Mouse (Mus musculus): ENCODE results near the gene Slc12a8.
A peak's percentile ranks its signal among the peaks of the same experiment; 100 is the strongest.

Gene Slc12a8

DNA sequence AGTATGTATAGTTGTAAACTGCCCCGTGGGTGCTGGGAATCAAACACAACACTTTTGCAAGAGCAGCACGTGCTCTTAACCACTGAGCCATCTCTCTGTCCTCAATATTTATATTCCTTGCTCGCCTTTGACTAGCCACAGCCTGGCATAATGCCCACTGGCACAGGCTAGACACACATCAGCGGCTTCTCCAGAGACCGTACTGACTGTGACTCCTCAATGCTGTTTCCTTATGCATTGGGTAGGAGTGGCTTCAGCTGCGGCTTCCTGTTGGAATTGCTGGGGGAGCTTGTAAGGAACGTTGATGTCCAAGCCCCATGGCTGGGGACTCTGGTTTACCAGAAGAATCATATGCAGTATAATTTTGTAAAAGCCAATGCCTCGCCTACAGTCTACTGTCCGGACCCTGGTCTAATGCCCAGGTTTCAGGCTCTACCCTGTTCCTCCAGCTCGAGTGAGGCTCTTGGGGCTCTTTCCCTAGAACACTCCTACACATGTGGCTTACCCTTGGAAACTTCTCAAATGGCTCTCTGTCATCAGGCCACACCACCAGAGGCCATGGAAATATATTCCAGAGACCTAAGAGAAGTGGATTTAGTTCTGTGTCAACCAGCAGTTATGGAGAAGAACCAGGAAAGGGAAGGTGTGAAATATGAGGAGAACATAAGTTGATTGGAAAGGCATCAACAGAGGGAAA lies 158.2 kb downstream of the Slc12a8 start:
- no peak for DNase-seq (ENCODE audit: inconsistent ontology term)

DNA sequence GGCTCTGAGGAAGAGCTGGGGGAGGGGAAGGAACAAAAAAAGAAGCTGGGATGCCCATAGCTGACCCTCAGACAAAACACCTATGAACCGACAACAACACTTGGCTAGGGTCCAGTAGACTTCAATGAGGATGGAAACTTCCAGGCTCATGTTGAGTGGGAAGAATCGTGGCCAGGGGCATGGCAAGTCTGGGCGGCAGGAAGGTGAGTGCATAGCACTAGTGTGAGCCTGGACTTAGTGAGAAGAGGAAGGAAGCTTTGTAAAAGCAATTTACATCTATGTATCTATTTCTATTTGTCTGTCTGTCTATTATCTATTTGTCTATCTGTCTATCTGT lies 158.7 kb downstream of the Slc12a8 start:
- no peak for DNase-seq (ENCODE audit: inconsistent ontology term)

DNA sequence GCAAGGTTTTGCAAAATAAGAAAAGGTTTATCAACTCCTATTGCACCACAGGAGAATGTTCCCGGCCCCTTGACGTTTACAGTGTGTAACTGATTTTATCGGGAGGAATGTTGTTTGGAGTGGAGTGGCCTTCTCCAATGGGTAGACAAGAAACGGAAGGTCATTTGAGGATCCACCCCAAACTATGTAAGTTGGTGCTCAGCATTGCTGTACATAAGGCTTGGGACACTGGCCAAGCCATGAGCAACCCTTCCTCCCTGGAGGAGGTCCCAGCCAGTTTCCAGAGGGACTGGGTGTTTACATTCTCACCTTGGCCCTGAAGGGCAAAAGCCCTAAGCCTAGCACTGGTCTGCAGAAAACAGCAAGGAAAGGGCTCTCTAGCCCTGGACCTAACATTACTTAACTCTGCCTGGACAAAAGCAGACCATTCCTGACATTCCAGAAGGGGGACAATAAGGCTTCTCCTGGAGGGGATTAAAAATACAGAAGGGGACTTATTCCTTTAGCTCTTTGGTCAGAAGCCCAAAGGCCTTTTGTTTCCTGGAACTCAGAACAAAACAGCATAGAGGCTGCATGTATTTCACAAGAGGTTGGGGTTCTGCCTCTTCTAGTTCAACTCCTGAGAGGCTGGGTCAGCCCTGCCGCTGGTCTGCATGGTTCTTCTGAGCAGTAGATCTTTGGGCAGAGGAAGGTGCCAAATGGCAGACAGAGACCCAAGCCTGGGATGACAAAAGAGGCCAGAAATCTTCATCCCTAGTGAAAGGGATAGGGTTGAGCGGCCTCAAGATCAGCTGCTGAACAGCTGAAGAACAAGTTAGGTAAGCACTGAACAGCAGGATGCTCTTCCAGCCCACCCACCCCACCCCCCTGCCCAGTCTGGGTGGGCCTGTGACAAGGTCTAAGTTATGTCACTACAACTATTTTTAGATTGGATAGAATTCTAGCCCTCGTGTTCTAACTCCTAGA lies 159.5 kb downstream of the Slc12a8 start:
- DNase-seq (ENCODE audit: inconsistent ontology term) = peak; percentile 70

DNA sequence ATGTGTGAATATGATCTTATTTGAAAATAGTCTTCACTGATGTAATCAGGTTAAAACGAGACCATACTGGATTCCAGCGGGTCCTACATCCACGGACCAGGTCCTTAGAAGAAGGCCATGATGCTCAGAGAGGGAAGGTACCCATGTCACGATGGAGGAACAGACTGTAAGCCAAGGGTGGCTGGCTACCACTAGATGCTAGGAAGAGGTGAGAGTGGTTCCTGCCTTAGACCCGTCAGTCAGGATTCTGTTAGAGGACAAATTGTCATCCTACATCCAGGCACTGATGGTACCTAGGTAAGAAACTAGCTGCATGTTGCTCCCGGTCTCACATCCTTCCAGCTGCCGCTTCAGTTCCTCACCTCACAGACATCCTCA lies 160.2 kb downstream of the Slc12a8 start:
- no peak for DNase-seq (ENCODE audit: inconsistent ontology term)

DNA sequence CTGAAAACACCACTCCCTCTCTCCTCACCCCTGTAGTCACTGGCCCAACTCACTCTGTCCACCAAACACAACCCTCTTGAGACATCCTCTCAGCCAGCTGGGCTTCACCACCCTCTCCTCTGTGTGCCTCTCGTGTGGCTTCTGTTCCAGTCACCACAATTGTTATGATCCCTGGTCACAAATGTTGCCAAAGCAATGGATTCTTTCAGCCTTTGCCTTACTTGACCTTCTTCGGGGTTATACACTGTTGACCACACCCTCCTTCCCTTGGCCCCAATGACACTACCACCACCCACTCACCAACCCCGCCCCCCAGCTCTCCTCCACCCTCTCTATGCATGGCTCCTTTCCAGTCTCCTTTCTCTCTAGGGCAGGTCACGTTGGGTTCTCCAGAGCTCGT lies 160.8 kb downstream of the Slc12a8 start:
- DNase-seq (ENCODE audit: inconsistent ontology term) = no peak

DNA sequence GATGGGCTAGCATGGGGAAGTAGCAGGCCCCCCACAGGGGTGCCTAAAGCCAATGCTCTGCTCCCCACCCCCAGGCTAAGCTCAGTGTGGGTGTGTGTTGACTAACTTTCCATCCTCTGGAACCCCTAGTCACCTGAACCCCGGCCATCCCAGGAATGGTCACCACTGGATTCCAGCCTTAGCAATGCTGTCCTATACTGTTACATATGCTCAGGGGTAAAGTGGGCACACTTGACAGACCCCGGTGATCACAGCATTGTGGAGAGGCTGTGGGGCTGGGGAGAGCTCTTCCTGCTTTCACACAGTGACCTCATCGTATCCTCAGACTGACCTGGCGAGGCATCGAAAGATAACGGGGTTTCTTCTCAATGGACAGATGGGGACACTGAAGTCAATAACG lies 163.1 kb downstream of the Slc12a8 start:
- no peak for DNase-seq (ENCODE audit: inconsistent ontology term)

DNA sequence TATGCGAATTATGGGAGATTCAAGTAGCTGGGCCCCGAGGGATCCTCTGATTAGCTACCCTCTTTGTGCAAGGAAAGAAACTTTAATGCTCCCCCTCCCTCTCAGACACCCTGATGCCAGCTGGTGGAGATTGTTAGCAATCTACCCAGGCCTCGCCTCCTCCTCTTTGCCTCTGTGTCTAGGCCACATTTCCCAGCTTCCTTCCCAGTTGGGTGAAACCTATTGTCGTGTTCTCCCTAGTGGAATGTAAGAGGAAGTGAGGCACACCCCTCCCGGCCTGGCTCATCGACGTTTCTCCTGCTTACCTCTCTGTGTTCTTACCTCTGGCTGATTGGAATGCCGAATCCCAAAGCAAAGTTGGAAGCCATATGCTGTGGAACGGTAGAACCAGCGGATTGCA lies 163.7 kb downstream of the Slc12a8 start:
- no peak for DNase-seq (ENCODE audit: inconsistent ontology term)

DNA sequence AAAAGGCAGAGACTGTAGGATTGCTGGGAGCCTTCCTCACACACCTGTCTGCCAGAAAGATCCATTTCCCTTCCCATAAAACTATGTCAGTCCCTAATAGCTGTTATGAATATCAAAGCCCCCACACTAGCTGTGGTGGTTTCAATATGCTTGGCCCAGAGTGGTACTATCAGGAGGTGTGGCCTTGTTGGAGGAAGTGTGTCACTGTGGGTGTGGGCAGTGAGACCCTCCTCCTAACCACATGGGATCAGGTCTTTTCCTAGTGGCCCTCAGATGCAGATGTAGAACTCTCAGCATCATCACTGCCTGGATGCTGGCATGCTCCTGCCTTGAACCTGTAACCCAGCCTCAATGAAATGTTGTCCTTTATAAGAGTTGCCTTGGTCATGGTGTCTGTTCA lies 164.5 kb downstream of the Slc12a8 start:
- no peak for DNase-seq (ENCODE audit: inconsistent ontology term)

DNA sequence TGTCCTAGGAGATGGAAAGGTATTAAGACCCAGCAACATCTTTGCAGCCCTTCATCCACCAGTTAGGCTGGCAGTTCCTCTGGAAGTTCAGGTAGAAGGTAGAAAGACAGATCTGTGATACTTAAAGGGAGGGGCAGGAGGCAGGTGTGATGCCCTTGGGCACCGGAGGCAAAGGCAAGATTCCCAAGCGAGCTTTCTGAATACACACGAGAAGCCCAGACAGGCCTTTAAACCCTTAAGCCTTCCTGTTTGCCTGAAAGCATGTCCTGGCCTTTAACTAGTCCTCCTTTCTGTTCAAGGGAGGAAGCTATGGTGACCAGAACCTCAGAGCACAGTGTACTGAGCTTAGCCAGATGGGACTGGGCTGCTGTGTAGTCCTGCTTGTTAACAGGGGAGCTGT lies 165.5 kb downstream of the Slc12a8 start:
- no peak for DNase-seq (ENCODE audit: inconsistent ontology term)

DNA sequence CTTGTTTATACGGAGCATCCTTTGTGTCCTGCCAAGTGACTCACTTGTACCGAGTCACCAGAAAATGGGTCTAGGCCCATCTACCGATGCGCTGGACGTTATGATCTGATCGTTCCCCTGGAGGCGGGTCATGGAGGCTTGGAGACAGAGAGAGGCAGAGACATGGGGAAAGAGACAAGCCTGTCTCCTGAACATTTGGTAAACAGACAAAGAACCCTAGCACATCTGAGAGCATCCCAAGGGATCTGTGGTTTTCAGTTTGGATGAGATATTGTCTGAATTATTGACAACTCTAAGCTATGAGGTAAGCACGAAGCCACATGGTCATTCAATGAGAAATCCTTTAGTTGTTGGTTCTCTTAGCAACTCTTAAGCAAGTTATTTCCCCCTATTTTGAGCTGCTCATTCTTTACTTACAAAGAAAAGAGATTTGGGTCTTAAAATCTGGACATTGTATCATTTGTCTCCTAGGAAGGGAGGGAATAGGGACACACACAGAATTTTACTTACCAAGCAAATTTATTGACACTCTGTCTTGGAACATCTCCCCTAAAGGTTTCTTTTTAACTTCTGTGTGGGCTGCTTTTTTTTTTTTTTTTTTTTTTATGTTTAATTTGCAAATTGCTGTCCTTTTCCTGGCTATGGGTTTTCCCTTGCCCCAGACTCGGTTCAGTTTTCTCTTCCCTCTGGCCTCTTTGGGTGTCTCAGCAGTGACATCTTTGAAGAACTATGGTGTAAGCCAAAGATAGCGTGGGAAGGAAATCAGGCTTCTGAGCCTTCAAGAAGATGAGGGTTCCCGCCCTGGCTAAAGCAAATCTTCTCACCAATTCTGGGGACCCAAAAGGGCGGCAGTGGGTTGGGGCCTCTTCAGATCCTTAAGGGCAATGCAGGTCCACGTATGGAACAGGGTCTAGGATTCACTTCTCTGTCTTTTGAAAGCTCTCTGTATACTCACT lies 166.4 kb downstream of the Slc12a8 start:
- DNase-seq (ENCODE audit: inconsistent ontology term) = peak; percentile 38

DNA sequence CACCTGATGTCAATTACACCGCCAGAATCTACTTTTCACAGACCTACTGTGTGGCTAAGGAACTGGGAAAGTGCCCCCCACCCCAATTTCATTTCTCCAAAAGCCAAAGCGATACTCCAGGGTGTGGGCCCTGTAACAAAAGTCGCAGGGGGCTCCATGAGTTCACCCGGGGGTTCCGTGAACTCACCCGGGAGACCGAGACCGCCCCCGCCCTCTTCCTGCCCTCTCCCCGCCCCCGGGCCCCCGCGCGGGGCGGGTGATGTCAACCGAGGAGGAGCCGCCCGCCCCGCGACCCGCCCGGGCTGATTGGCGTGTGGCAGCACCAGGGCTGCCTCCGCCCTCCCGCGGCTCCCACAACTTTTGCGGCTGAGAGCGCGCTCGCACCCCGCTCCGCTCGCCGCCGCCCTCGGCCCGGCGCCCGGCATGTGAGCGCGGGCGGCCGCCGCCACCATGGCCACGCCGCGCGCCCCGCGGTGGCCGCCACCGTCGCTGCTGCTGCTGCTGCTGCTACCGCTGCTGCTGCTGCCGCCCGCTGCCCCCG lies 167.1 kb downstream of the Slc12a8 start, which contains the start of gene Heg1:
Heg1 (plus strand) TSS at position 209 of the 541 bp plus-strand sequence.
- peak; percentile 88 for DNase-seq (ENCODE audit: inconsistent ontology term)

DNA sequence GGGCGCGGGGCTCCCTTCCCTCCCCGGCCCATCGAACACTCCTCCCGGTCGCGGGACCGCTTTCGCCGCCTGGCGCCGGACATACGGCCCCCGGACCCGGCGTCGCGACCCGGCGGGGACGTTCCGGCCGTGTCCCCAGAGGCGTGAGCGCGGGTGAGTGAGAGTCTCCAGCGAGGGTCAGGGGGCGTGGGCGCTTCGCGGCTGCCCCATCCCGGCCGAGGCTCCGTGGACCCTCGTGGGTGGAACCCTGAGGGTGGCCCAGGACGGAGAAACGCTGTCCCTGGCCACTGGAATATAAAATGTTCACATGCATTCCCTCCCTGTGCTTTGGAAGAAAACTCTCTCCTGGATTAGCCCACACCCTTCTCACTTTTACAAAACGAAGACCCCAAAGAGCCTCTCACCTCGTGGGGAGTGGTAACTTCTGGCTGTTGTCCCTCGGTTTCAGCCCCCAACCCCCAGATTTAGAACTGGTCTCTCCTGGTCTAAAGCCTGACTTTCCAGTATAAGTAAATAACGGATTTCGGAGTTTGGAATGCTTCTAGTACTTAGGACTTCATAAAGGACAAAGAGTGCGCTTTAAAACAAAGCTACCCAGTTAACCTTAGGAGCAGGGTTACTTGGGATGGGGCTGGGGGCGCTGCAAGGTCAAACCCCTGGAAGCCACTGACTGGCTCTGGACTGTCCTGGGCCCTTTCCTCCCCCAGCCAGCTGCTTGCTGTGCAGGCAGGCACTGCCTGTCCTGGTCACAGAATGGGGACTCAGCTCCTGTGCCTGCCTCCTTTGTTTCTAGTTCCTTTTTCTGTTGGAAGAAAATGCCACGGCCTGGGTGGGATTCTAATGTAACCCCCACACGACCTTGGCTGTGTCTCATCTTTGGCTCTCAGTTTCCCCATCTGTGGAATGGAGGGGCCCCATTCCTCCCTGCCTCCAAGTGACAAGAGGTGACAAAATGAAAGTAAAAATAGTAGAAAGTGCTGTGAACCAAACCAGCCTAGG lies 167.9 kb downstream of the Slc12a8 start:
- DNase-seq (ENCODE audit: inconsistent ontology term) = peak; percentile 50

DNA sequence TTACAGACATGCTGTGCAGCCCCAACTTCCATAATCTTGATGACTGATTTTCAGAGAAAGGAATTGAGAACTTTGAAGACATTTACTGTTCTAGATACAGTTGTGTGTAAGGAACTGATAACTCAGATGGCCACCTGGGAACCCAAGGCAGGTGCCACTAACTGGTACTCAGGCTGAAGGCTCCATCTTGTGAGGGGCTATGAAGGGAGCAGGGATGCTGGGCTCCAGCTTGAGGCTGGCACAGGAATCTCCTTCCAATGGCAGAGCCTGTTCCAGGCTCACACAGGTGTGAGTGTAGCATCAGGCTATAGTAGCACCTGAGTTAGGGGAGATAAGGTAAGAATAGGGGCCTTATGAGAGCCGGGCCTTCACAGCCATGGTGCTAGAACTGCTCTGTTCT lies 168.9 kb downstream of the Slc12a8 start:
- no peak for DNase-seq (ENCODE audit: inconsistent ontology term)

DNA sequence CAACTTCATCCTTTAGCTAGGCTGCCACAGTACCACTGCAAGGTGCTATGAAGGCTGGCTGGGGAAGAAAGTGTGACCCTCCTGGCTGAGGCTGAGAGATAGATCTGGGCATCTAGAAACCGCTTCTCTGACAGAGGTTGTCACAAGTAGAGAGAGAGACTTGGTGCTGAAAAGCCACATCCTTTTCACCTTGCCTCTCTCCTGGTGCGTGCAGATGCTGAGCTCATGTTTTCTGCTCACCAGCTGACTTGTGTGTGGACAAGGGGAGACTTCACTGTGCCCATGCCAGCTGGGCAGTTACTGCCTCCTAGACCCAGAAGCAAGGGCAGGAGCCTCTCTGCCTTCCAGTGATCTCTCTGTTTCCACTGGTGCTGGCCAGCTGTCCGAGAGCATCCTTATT lies 170.6 kb downstream of the Slc12a8 start:
- no peak for DNase-seq (ENCODE audit: inconsistent ontology term)

DNA sequence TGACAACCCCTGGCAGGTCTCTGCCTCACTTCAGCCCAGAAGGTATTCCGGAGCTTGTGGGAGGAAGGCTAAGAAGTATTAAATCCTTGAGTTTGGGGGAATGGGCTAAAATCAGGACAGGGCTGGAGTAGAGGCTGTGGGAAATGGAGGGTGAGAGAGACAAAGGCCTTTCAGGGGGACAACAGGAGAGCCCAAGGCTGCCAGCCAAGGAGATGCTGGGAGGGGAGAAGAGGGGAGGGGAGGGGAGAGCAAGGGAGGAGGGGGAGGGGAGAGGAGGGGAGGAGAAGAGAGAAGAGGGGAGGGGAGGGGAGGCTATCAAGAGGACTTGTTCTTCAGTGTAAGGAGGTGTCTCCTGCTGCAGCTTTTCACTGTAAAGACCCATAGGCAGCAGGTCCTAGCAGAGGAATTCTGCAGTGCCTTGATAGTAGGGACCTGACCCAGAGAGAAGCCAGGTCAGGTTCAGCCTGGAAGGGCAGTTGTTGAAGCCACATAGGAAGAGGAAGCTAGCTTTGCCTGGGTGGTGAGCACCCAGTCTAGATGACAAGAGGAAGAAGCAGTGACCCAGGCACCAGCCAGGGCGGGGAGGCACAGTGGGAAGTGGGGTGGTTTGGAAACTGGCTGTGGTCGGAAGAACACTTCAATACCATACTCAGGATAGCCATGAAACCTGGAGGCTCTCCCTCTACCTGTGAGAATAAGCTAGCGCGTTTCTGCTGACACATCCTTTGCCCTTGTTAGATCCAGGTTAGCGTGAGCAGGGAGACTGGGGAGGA lies 174.0 kb downstream of the Slc12a8 start:
- no peak for DNase-seq (ENCODE audit: inconsistent ontology term)

DNA sequence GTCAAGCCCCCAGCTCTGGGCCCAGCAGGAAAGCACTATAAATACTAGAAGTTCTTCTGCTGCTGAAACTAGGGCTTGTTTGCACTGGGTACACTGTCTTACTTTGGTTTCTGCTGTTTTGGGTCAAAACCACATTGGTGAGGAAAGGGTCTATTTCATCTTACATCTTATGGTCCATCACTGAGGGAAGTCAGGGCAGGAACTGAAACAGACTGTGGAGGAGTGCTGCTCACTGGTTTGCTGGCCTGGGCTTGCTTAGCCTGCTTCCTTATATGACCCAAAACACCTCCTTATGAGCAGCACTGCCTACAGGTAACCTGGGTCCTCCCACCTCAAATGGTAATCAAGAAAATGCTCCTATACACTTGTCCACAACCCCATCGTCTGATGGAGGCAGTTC lies 176.4 kb downstream of the Slc12a8 start:
- no peak for DNase-seq (ENCODE audit: inconsistent ontology term)

DNA sequence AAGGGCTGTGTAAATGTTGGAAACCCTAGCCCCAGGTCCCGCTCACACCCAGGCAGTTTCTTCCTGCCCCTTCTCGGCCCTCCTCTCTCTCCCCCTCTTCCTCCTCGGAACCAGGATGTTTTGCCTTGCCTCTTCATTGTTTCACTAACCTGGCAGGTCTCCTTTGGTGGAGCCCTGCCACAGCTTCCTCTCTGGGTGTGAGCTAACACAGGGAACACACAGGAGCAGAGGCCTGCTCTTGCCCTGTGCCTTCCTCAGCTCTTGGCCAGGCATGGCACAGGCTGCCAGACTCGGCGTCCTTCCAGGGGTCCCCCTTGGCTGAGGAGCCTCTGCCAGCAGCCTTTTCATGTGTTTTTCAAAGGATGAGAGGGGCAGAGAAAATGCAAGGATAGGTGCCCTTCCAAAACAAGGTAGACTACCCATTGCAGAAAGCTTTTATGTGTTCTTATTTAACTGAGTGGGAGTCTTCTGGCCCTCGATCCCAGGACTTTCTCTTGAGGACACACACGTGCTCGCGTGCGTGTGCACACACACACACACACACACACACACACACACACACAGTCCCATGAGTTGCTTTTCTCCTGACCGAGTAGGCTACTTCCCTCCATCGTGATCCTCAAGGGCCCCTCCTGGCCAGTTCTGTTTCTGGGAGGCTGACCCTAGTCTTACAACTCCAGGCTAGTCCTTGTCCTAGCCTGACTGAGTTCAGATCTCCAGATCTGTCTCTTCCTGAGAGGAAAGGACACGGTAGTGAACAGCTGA lies 179.9 kb downstream of the Slc12a8 start:
- DNase-seq (ENCODE audit: inconsistent ontology term) = no peak

DNA sequence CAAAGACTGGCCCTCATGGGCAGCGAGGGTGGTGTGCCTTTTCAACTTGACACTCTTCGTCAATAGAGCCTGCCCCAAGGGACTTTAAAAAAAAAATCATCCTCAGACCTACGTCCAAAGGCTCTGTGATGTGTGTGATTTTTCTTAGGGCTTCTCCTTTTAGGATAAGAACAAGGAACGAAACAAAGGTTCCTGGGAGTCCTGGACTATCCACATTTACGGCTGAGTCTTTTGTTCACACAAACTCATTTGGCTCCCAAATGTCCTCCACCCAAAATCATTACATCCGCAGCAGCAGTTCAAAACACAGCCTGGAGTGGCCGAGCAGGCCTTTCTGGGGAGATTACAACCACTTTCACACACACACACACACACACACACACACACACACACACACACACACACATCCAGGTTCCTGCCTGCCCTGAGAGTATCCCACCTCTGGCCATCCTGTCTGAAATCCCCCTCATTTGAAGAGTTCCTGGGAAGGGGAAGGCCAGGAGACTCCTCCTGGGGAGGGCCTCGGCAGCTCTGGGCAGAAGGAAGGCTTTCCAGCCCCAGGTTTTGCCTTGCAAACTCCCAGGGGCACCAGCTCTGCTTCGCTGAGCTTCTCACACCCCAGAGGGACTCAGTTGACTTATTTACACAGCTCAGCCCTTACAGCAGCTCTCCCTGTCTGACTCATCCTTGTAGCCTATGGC lies 180.6 kb downstream of the Slc12a8 start:
- DNase-seq (ENCODE audit: inconsistent ontology term) = no peak

All from Muller cell, postnatal 12 days (primary cell).